Mouse (Mus musculus): ENCODE data around the gene Syt5. TPM values are rescaled to one million over a fixed set of nuclear protein-coding genes. Genes with fewer than 3 reads are reported as not detected.

The Syt5 gene
- polyA plus RNA-seq (2021; fragmentation: Nextera tagmentation) = 300 and 304 TPM in 2 replicates
- long read RNA-seq, experiment 1, transcript Syt5-201 (8 exons, 1,750 nt) = major isoform, 162 of 559 reads
- long read RNA-seq, experiment 1, partial matches to known transcripts = 12 of 559 reads
- long read RNA-seq, experiment 1, other reads (novel, unspliced or antisense) = 385 of 559 reads
- long read RNA-seq, experiment 2, transcript Syt5-201 (8 exons, 1,750 nt) = major isoform, 19 of 186 reads
- long read RNA-seq, experiment 2, partial matches to known transcripts = 35 of 186 reads
- long read RNA-seq, experiment 2, other reads (novel, unspliced or antisense) = 132 of 186 reads

GRCm38 (mm10) chr7:4547221-4547641, at the start of gene Syt5:
Gene Syt5 (minus strand): TSS chr7:4547541.

GRCm38 (mm10) chr7:4532005-4532729, 15.2 kb downstream of the Syt5 start, which contains the start of gene Dnaaf3:
Gene Dnaaf3 (minus strand): TSS chr7:4532453.

GRCm38 (mm10) chr7:4524212-4524922, 23.0 kb downstream of the Syt5 start, which contains the start of gene Tnni3:
Gene Tnni3 (minus strand): TSS chr7:4524229.

GRCm38 (mm10) chr7:4516332-4517050, 30.9 kb downstream of the Syt5 start, which contains the start of gene Tnnt1:
Gene Tnnt1 (minus strand): TSS chr7:4516382.

GRCm38 (mm10) chr7:4501558-4502397, 45.6 kb downstream of the Syt5 start, which contains the start of gene Ppp1r12c:
Gene Ppp1r12c (minus strand): TSS chr7:4501680.

Other genes starting within 250 kb of the Syt5 start
- not detected in 2 replicates for gene Ncr1, start 209.8 kb downstream of the Syt5 start, polyA plus RNA-seq (2021; fragmentation: Nextera tagmentation)
- not detected in 2 replicates for gene Gp6, start 149.8 kb downstream of the Syt5 start, polyA plus RNA-seq (2021; fragmentation: Nextera tagmentation)
- gene Rdh13, start 101.9 kb downstream of the Syt5 start, polyA plus RNA-seq (2021; fragmentation: Nextera tagmentation) = 24.3 and 35.4 TPM in 2 replicates
- 2.8 and 4.0 TPM in 2 replicates for gene Eps8l1, start 86.9 kb downstream of the Syt5 start, polyA plus RNA-seq (2021; fragmentation: Nextera tagmentation)
- gene Ppp1r12c, start 45.9 kb downstream of the Syt5 start, polyA plus RNA-seq (2021; fragmentation: Nextera tagmentation) = 18.1 and 20.2 TPM in 2 replicates
- gene Tnnt1, start 31.2 kb downstream of the Syt5 start, polyA plus RNA-seq (2021; fragmentation: Nextera tagmentation) = 7.3 and 8.6 TPM in 2 replicates
- gene Tnni3, start 23.3 kb downstream of the Syt5 start, polyA plus RNA-seq (2021; fragmentation: Nextera tagmentation) = 0.43 TPM in 1 of 2 replicates, not detected in the other
- 0.09 and 0.18 TPM in 2 replicates for gene Dnaaf3, start 15.1 kb downstream of the Syt5 start, polyA plus RNA-seq (2021; fragmentation: Nextera tagmentation)
- 0.26 and 0.45 TPM in 2 replicates for gene Ptprh, start 56.5 kb upstream of the Syt5 start, polyA plus RNA-seq (2021; fragmentation: Nextera tagmentation)
- gene Tmem86b, start 83.9 kb upstream of the Syt5 start, polyA plus RNA-seq (2021; fragmentation: Nextera tagmentation) = 0.40 TPM in 2 replicates
- 4.6 and 8.6 TPM in 2 replicates for gene Ppp6r1, start 111.5 kb upstream of the Syt5 start, polyA plus RNA-seq (2021; fragmentation: Nextera tagmentation)
- gene Hspbp1, start 137.5 kb upstream of the Syt5 start, polyA plus RNA-seq (2021; fragmentation: Nextera tagmentation) = 128 and 156 TPM in 2 replicates
- gene Brsk1, start 143.1 kb upstream of the Syt5 start, polyA plus RNA-seq (2021; fragmentation: Nextera tagmentation) = 5.6 and 6.8 TPM in 2 replicates
- 0.25 TPM in 1 of 2 replicates, not detected in the other for gene Tmem150b, start 177.7 kb upstream of the Syt5 start, polyA plus RNA-seq (2021; fragmentation: Nextera tagmentation)
- 4.4 and 5.7 TPM in 2 replicates for gene Kmt5c, start 192.6 kb upstream of the Syt5 start, polyA plus RNA-seq (2021; fragmentation: Nextera tagmentation)
- gene Cox6b2, start 205.6 kb upstream of the Syt5 start, polyA plus RNA-seq (2021; fragmentation: Nextera tagmentation) = 14.4 and 16.7 TPM in 2 replicates
- not detected in 2 replicates for gene Fam71e2, start 223.8 kb upstream of the Syt5 start, polyA plus RNA-seq (2021; fragmentation: Nextera tagmentation)
- gene Il11, start 235.3 kb upstream of the Syt5 start, polyA plus RNA-seq (2021; fragmentation: Nextera tagmentation) = 0.19 and 0.39 TPM in 2 replicates
- gene Tmem190, start 235.4 kb upstream of the Syt5 start, polyA plus RNA-seq (2021; fragmentation: Nextera tagmentation) = not detected in 2 replicates
- 3.3 and 11.7 TPM in 2 replicates for gene Tmem238, start 242.1 kb upstream of the Syt5 start, polyA plus RNA-seq (2021; fragmentation: Nextera tagmentation)
- gene Rpl28, start 245.3 kb upstream of the Syt5 start, polyA plus RNA-seq (2021; fragmentation: Nextera tagmentation) = 1,133 and 1,160 TPM in 2 replicates

All from left cerebral cortex, adult 6 months (tissue).